8 mouse cellular contexts compared by ENCODE assay signal in the genomic region with DNA sequence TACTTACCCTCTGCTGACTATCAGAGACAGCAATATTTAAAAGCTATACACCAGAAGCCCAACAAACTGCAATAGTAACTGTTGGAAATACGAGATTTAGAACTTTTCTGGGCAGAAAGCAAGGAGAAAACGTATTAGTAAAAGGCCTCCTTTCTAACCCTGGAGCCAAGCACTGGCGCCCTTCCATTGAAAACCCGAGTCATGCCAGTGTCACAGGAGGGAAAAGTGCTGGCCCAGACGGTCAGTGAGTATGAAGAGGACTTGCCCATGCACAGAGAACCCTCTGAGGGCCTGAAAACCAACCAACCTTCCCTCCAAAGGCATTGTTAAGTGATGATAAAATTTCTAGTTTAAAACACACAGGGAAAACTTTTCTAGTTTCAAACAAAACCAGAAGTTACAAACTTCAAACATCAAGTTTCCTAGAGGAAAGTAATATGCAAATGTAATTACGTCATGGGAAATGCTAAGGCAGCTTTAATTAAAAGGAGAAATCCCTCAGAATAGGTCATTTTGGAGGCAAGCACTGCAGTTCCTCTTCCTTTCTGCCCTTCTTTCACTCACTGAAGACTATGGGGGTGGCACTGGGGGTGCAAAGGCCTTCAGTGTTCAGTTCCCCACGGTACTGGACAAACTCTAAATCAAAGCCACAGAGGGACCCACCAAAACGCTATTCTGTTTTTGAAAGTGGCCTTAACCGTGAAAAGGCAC.
DNase-seq lines count a peak whose midpoint lies in the region; ATAC-seq and TF ChIP-seq lines count a peak whose summit lies in the region.

No protein-coding gene starts in this region.

- H3K4me2 ChIP-seq in liver, embryonic 16.5 days (ENCODE audit: low read depth, low read length) = no peak overlapping the region
- no peak overlapping the region for H3K4me2 ChIP-seq in heart, postnatal 0 days (ENCODE audit: low read depth, low read length)
- H3K4me2 ChIP-seq in neural tube, embryonic 13.5 days = no peak overlapping the region

- WGBS in liver, embryonic 16.5 days (ENCODE audit: insufficient replicate concordance) = 70% methylated on average over 9 of the region's 9 CpGs
- WGBS in heart, postnatal 0 days = 78% methylated on average over 9 of the region's 9 CpGs
- WGBS in neural tube, embryonic 13.5 days = 49% methylated on average over 9 of the region's 9 CpGs

- ATAC-seq in liver, embryonic 16.5 days (ENCODE audit: low read depth) = no peak
- ATAC-seq in heart, postnatal 0 days (ENCODE audit: insufficient read depth, low read depth) = no peak
- no peak for ATAC-seq in neural tube, embryonic 13.5 days (ENCODE audit: low read depth)

- no peak for TF ChIP-seq EP300 in heart, postnatal 0 days (IDR thresholded peaks at IDR 0.05; ENCODE audit: low read depth)

- DNase-seq in liver = no peak
- peak; percentile 72 to 82 for DNase-seq in cerebellum, postnatal 25 days
- no peak for DNase-seq in heart, postnatal 0 days (ENCODE audit: low spot score)
- DNase-seq in embryo, embryonic 11 days = no peak
- DNase-seq in c-Kit-positive CD71-positive TER-119-positive erythroid progenitor cells, embryonic 14.5 days (ENCODE audit: low spot score) = no peak
- no peak for DNase-seq in kidney, postnatal 10 days

- H3K9ac ChIP-seq in liver, embryonic 16.5 days (ENCODE audit: low read depth, low read length) = no peak overlapping the region
- H3K9ac ChIP-seq in heart, postnatal 0 days (replicated peaks; ENCODE audit: low read depth, low read length) = no peak overlapping the region
- 0 out of 2 replicates have a peak overlapping the region, but pooled peaks have one; percentile 3 for H3K9ac ChIP-seq in neural tube, embryonic 13.5 days

- H3K27ac ChIP-seq in liver, embryonic 16.5 days (ENCODE audit: low read length) = peak overlapping the region; percentile 14; the same call in 1 of the 2 replicates
- H3K27ac ChIP-seq in heart, postnatal 0 days (ENCODE audit: low read depth) = 0 out of 2 replicates have a peak overlapping the region, but pooled peaks have one; percentile 12
- peak overlapping the region; percentile 59 for H3K27ac ChIP-seq in neural tube, embryonic 13.5 days (replicated peaks)

- no peaks in the 10 kb centered on the region for H3K36me3 ChIP-seq in liver, embryonic 16.5 days (ENCODE audit: control insufficient read depth, insufficient read depth)
- H3K36me3 ChIP-seq in heart, postnatal 0 days (replicated peaks; ENCODE audit: control insufficient read depth, insufficient read depth, low read length) = no peaks in the 10 kb centered on the region
- no peaks in the 10 kb centered on the region for H3K36me3 ChIP-seq in neural tube, embryonic 13.5 days

- no peak overlapping the region for H3K4me3 ChIP-seq in liver, embryonic 16.5 days (ENCODE audit: low read depth, low read length)
- no peak overlapping the region for H3K4me3 ChIP-seq in heart, postnatal 0 days (ENCODE audit: low read depth, low read length)
- H3K4me3 ChIP-seq in neural tube, embryonic 13.5 days = no peak overlapping the region

- no peaks in the 10 kb centered on the region for H3K27me3 ChIP-seq in liver, embryonic 16.5 days (ENCODE audit: control insufficient read depth, insufficient read depth, low read depth, low read length)
- H3K27me3 ChIP-seq in heart, postnatal 0 days (ENCODE audit: control insufficient read depth, insufficient read depth, low read length) = no peaks in the 10 kb centered on the region
- H3K27me3 ChIP-seq in neural tube, embryonic 13.5 days = no peaks in the 10 kb centered on the region

- TF ChIP-seq CTCF in heart, postnatal 0 days (IDR thresholded peaks at IDR 0.05; ENCODE audit: low read depth) = no peak

- H3K4me1 ChIP-seq in liver, embryonic 16.5 days (ENCODE audit: control insufficient read depth, low read depth, low read length) = peaks cover 2% of the 10 kb centered on the region; the same call in 1 of the 2 replicates
- peaks cover 18% of the 10 kb centered on the region for H3K4me1 ChIP-seq in heart, postnatal 0 days (ENCODE audit: control insufficient read depth, insufficient read depth)
- peaks cover 56% of the 10 kb centered on the region for H3K4me1 ChIP-seq in neural tube, embryonic 13.5 days (replicated peaks)

- no peaks in the 10 kb centered on the region for H3K9me3 ChIP-seq in liver, embryonic 16.5 days (replicated peaks; ENCODE audit: control insufficient read depth, low read length)
- no peaks in the 10 kb centered on the region for H3K9me3 ChIP-seq in heart, postnatal 0 days (replicated peaks; ENCODE audit: control insufficient read depth, low read length)
- H3K9me3 ChIP-seq in neural tube, embryonic 13.5 days = no peaks in the 10 kb centered on the region

Comparison
In these comparisons a context has a peak if more than half of its experiments do, and no peak if none do; other contexts are left out.
1. DNase-seq: peak in cerebellum, postnatal 25 days (2 of 2); none in liver (single experiment), heart, postnatal 0 days (single experiment), embryo, embryonic 11 days (single experiment), c-Kit-positive CD71-positive TER-119-positive erythroid progenitor cells, embryonic 14.5 days (single experiment) and kidney, postnatal 10 days (single experiment).
2. Peak in every context shown above with its lines, with median percentiles within 50 percentile points of each other: H3K27ac ChIP-seq.